Mouse (Mus musculus) right cerebral cortex, postnatal 36 days (tissue): ENCODE data around the gene Eif1.
"Not testable (repeated sequence)": the region's sequence is repeated elsewhere in the genome, so short reads cannot be mapped to it uniquely, and the experiment has no call there.

Experiments used
- DNase-seq, 2 experiments: peaks; one replicate each; pipeline ENCODE4 v3.0.0; 2022; ENCODE audit warnings: low spot score in 2 of 2, mixed read lengths in 1 of 2

Eif1 gene

GRCm38 (mm10) chr11:100352076-100352857, 32.6 kb downstream of the Eif1 start:
- DNase-seq = no peak

- peak in 1 of 2 experiments; percentile 29 for DNase-seq
Observed at GRCm38 (mm10) chr11:100355151-100355951, 35.7 kb downstream of the Eif1 start.

DNA sequence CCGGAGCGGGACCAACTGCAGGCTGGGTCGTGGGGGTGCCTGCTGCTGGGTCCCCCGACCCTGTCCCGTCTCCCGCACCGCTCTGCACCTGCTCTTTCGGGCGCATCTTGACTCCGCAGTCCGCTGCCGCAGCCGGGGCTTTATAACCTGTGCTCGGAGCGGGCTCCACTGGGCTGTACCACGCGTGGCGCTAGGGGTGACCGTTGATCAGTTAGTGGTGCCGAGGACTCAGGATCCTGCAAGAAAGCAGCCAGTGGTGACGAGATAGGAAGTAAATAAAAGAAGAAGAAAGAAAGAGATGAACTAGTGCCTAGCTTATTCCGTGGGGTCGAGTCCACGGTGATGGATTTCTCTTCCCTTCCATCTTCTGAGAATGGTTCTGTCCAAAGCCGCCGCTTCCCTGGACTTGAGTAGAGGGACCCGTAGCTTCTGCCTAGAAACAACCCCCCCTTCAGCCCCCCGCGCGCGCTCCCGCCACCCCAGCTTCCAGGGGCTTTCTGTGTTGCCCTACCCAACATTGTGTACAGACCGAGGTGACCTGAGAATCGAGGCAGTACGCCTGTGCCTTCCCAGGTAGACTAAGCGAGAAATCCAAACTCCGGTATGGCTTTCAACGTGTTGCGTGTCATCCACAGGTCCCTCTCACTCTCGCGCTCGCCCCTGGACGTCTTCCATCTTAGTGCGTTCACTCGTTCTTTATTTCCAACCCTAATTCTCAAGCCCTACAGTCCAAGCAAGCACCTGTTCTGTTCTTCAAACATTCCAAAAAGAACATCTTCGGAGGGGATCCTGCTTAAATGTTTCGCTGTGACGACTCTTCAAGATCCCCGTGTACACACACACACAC, 36.5 kb downstream of the Eif1 start, which contains the start of gene Hap1:
Gene Hap1 (minus strand): TSS at position 157 of the 847 bp plus-strand sequence.
- peak in 1 of 2 experiments; percentile 60 for DNase-seq

DNA sequence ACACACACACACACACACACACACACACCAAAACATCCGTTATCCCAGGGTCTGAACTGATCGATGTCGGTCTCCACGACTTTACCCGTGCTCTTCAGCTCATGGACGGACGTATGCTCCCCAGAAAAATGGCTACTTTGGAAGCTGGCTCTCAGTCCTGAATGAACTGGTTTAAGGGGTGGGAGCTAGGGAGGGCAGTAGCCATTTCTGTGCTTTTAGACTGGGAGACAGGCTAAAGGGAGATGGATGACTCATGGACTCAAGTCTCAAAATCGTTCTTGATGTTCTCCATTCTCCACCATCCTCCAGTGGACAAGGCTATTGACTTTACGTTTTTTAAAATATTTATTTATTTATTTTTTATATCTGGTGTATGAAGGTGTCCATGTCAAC, 37.1 kb downstream of the Eif1 start:
- no peak for DNase-seq

- DNase-seq = no peak
Observed at GRCm38 (mm10) chr11:100357408-100357807, 37.7 kb downstream of the Eif1 start.

DNA sequence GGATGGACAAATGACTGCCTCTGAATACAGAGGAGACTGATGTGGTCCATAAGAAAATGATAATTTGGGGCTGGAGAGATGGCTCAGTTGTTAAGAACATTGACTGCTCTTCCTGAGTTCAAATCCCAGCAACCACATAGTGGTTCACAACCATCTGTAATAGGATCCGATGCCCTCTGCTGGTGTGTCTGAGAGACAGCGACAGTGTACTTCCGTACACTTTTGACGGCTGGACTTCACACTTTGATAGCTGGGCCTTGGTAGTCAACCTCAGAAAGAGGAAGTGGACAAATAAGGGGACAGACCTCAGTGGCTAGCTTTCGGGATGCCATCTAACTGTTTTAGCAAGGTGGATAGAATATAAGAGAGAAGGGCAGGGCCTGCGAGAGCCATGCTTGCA, 40.5 kb downstream of the Eif1 start:
- DNase-seq = no peak

DNA sequence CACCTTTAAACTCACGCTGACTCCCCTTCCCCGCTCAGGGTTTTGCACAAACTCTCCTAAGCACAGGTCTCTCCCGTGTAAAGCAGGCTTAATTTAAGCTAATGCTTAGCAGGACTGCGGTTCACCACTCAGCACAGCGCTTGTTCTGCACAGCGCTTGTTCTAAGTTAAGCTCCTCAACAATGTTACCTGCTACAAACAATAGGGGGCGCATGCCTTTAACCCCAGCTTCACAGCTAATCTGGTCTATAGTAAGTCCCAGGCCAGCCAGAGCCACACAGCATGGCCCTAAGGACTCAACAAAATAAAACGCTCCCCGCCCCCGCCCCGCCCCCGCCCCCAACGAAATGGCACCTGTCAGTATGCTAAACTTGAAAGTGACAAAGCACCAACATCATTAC, 41.4 kb downstream of the Eif1 start:
- DNase-seq = not testable (repeated sequence)

- peak in 1 of 2 experiments; percentile 48 for DNase-seq
Observed at GRCm38 (mm10) chr11:100362209-100362978, 42.7 kb downstream of the Eif1 start.

DNA sequence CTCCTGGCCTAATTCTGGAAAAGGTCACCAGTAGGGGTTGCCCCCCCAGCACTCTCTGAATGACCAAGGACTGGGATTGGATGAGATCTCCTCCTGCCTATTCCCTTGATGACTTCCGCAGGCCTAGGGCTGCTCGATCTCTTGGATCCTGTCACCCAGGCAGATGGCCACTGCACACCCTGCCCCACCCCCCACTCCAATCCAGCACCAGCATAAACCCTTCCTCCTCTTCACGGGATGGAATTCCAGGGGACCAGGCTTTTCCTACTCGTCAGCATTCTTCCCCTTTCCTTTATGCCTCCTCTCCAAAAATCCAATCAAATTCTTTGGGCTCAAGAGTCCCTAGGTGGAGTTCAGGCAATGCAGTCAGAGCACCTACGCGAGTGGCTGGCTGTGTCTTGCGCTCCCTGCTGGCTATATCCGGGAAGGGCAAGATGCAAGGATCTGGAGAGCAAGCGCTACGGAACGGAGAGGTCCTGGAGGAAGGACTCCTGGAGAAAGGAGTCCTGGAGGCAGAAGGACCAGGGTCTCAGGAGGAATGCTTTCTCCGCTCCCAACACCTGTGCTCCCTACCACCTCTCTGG, 43.4 kb downstream of the Eif1 start:
- peak in 1 of 2 experiments; percentile 41 for DNase-seq

- no peak for DNase-seq
Observed at GRCm38 (mm10) chr11:100369145-100369544, 49.5 kb downstream of the Eif1 start.

- no peak for DNase-seq
Observed at GRCm38 (mm10) chr11:100369822-100370221, 50.1 kb downstream of the Eif1 start.
